Mouse (Mus musculus) megakaryocyte, adult 5-6 weeks (primary cell): ENCODE results near the gene Hcn4. TPM values are rescaled to one million over a fixed set of nuclear protein-coding genes. Genes with fewer than 3 reads are reported as not detected.

Experiments
- ATAC-seq: 2 replicates; pipeline ENCODE4 v1.8.0; 2016; ENCODE audit warnings: mild to moderate bottlenecking, inconsistent platforms; ENCODE audit not compliant: poor library complexity, severe bottlenecking
- total RNA-seq, 2 experiments: library from RNA; stranded (forward) in 1 of 2; stranded (reverse) in 1 of 2; fragments of 153-499, 151-499 nt in 1 of 2; fragments of 221-1000, 200-1000 nt in 1 of 2; gene quantifications; 2 replicates each; pipeline versions ENCODE4 v1.2.3 to v1.2.4; 2015 to 2017

The Hcn4 gene
- total RNA-seq, 2 experiments from 2014 or later, result not detected

DNA sequence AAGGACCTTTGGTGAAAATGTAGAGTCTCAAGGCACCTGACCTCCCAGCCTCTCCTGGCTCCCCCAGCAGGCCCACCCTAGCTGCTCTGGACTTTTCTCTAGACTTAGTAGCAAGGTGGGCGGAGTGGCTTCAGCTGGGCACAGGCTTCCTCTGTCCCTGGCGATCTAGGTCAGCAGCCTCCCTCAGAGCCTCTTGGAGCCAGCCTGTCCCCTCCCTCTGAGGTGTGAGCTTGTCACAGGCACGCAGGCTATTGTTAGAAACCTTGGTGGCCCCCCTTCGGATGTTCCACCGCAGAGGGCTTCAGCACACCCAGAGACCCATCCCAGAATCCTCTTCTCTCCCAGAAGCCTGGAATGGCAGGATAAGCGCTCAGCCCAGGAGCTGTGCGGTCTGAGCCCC, 24.5 kb downstream of the Hcn4 start:
- ATAC-seq, result no peak

DNA sequence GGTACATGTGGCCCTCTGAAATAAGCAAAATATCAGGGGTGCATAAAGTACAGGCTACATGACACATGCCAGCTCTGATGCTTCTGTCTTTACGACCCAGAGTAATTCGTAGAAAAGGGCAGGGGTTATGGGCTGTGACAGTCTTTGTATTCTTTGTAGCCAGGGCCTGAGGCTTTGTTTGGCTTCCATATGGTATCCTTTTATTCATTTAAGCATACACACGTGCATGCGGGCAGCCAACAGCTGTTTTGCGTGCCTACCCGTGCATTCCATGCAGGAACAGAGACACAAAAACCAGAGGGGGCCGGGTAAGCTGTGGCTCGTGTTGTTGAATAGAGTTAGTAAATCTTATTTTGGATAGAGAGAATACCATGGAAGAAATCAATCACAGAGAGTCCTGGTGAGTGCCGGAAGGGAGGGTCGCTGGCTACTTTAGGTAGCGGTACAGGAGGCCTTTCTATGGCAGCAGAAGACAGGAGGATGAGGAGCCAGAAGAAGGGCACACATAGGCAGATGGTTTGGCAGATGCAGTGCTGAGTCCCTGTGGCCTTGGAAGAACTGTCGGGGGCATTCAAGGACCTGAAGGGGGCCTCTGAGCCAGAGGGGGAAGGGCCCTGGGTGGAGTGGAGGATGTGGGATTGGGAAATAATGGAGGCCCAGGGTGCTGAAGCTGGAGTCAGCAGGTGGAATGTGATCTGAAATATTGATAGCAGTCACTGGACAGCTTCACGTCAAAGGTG, 26.5 kb downstream of the Hcn4 start:
- ATAC-seq, result no peak

DNA sequence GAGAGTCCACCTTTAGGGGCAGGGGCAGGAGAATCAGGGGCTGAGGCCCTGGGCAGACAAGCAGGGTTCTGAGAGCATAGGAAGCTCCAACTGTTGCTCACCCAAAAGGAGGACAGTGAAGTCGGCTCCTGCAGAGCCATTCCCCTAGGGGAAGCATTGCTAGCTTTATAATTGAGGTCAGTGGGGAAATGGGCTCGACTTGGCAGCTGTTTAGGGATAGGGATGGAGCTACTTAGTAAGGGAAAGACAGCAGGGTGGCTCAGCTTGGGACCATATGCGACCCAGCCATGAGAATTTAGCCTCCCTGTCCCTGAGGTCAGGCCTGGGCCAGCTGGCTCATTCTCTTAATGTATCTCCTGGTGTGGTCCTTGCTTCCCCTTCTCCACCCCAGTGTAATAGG, 31.7 kb downstream of the Hcn4 start:
- ATAC-seq, result no peak

DNA sequence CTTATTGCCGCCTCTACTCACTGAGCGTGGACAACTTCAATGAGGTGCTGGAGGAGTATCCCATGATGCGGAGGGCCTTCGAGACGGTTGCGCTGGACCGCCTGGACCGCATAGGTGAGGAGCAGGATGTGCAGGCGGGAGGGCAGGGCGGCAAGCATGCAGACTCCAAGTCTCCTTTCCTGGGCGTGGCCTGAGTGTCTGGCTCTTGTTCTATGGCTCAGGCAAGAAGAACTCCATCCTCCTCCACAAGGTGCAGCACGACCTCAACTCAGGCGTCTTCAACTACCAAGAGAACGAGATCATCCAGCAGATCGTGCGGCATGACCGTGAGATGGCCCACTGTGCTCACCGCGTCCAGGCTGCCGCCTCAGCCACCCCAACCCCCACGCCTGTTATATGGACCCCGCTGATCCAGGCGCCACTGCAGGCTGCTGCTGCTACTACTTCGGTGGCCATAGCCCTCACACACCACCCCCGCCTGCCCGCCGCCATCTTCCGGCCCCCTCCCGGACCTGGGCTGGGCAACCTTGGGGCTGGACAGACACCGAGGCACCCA, 35.9 kb downstream of the Hcn4 start:
- ATAC-seq, result no peak

DNA sequence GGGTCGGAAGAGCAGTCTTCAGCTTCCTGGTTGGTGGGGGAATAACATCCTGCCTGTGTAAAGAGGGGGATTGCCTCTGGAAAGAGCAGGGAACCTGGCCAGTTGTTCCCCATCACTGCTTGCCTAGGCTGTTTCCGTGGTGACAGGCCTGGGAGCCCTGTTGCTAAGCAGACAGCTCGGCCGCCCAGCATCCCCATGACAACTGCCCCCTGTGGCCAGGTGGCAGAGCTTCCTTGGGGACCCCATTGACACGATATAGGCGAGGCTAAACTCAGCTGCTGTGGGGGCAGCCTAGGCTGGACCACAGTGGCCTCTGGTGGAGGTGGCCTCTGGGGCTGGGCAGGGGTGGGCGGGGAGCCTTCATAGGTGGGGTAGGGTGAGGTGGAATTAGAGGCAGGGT, 40.6 kb downstream of the Hcn4 start:
- no peak for ATAC-seq

DNA sequence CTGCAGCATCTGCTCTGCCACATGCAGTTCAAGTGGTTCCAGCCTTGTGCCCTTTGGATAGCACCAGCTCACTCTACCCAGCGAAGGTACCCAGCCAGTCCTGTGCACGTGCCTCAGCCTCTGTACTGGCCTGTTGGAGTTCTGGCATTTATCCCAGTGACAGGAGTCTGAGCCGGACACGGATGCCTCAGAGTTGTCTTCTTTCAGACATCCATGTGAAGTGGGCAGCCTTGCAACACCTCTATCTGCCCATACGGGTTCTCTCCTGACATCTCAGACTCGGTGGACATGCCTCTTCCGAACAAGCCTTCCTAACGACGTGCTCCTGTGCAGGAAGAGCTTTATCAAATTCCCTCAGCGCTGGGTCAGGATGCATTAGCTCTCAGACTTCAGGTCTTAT, 47.9 kb downstream of the Hcn4 start:
- no peak for ATAC-seq

DNA sequence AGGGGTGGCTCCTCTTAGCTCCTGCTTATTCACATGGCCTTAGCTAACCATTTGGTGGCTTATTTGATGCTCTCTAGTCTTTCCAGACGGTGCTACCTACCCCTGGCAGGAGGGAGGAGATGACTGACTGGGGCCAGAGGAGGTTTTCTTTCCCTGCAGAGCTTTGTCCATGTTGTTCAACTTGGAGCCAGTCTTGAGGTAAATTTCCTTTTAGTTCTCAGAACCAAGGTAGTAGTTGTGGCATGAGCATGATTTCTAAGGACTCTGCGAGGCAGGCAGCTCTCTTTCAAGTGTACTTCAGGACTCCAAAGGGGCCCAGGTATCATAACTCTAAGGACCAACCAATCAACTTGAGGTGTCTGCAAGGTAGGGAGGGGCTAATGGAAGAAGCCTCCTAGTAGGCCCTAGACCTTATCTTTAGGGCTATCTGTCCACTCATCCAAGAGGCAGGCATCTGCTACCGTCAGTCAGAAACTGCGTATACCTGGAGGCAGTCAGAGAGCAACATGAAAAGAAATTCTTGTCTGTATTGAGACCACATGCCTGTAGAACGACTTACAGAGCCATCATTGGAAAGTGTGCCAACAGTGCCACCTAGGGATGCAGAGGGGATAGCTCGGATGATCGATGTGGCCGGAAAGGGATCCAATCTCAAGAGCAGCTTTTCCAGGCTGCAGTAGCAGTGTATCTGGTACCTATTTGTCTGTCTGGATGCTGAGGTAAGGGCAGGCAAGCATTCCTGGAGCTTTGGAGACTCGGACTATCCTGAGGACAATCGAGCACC, 50.5 kb downstream of the Hcn4 start:
- peak; percentile 62 for ATAC-seq

DNA sequence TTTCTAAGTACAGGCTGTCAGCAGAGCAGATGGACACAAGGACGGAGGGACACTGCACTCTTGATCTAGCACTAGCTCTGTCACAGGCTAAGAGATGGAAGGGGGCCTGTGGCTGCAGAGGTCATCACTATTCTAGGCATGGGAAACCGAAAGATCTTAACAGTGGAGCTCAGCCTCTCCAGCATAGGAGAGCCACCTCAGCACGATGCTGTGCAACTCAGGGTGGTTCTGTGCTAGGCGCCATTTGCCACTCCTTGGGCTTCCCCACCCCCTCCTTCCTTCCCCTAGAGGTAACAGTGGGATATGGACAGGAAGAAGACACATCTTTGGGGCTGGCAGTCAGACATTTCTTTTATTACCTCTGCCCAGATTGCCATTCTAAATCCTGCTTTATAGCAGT, 51.1 kb downstream of the Hcn4 start:
- ATAC-seq, result no peak

DNA sequence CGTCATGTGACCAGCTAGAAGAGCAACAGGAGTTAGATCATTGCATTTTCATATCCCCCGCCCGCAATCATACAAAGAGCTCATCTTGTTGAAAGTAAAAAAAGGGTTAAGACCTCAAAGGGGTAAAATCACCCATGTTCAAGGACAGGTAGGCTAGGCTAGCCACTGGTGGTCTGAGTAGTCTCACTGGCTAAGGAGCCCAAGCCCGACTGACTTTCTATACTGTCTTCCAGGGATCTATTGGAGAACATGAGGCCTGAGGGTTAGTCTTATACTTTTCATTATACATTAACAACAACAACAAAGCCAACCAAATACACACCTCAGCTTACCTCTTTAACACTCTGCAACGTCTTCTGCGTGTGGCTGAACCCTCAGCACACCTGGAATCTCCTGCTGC, 52.2 kb downstream of the Hcn4 start:
- no peak for ATAC-seq

DNA sequence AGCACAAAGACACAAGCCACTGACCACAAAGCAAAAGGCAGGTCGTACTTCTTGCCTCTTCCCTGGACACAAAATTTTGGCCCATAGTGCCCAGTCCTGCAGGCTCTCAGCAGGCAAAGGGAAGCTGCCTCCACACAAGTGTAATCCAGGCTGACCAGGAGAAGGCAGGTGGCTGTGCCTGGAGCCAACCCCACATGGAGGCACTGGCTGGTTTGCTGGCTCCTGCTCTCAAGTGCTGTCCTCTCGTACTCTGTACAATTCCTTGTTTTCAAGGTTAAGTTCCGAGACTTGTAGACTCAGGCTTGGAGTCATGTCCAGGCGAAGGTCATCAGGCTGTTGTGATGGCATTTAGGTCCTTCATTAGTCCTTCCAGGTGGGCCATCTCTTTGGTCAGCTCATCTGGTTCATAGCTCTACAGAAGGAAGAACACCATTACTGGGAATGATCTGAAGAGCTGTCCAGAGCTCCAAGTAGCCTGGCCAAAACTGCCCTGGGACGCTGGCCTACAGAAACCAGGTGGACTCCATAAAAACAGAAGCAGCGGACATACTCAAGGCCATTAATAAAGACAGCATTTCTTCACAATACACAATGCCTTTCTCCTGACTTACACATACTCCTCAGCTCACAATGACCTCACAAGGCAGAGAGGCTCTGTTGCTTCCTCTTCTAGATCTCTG, 53.9 kb downstream of the Hcn4 start:
- ATAC-seq, result no peak

DNA sequence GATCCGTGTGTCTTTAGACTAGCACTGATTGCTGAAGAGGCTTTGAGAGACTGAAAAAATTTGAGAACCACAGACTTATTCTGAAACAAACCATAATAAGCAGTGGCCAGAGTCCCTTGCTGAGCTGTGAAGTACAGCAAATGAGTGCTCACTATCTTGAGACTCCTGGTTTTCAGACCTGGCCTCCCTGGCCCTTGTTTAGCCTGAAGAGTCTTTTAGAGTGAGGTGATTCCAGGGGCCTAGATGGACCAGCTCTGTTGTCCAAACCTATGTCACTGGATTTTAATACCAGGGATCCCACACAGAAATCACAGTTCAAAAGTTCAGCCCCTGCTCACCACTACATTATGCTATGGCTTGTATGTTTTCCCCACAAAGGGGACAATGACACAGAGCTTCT, 56.6 kb downstream of the Hcn4 start:
- no peak for ATAC-seq

DNA sequence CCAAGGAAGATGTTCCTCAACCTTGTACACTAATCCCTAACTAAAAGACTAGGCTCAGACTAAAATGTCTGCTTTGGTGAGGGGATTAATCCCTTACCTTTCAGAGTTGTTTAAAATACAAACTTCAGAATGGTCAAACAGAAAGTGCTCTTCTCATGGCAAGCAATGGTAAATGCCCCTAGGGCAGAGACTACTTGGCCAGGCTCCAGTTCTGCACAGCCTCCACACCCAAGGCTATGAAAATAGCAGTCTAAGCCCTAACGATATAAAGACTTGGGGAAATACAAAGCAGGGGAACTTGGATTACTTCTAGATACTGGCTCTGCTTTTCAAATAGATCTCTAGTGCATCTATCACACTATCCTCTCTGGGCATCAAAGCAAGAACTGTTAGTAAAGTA, 59.5 kb downstream of the Hcn4 start:
- no peak for ATAC-seq

DNA sequence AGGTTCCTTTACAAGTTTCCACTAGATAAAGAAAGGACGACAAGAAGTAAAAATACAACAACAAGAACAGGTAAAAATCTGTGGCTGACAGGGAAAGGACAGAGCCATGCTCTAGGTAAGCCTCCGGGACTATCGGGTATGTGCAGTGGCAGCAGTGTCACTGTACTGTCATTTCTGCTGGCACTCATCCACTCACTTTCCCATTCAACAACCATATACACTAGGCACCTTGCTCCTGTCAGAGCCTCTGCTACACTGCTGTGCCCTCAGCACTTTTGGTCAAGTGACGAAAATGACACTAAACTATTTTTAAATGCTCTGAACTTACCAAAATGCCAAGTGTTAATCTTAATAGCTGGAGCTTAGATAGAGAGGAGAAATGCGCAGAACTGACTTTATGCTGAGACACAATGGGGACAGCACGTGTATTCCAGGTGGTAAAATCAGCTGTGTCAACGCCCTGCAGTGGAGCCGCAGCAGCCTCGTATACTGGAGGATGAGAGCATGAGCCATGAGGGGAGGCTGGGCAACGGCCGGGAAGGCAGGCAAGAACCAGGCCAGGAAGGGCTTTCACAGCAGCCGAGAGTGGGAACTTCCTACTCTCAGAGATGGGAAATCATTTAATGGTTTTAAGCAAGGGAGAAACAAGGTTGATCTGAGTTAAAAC, 66.7 kb downstream of the Hcn4 start:
- ATAC-seq, result no peak

DNA sequence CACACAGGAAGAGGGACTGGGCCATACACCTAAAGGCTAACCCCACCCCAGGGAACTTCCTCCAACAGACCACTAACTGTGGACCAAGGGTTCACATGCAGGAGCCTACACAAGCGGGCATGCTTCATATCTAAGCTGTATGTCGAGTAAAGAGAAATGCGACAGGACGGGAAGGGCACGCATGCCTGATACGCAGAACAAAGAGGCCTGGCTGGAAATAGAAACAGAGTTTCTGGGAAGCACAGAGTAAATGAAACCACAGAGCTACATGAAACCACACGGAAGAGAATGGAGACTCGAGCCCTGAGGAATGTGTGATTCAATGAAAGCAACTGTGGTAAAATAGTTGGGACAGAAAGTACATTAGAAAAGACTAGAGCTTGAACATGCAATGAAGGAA, 67.7 kb downstream of the Hcn4 start:
- no peak for ATAC-seq

DNA sequence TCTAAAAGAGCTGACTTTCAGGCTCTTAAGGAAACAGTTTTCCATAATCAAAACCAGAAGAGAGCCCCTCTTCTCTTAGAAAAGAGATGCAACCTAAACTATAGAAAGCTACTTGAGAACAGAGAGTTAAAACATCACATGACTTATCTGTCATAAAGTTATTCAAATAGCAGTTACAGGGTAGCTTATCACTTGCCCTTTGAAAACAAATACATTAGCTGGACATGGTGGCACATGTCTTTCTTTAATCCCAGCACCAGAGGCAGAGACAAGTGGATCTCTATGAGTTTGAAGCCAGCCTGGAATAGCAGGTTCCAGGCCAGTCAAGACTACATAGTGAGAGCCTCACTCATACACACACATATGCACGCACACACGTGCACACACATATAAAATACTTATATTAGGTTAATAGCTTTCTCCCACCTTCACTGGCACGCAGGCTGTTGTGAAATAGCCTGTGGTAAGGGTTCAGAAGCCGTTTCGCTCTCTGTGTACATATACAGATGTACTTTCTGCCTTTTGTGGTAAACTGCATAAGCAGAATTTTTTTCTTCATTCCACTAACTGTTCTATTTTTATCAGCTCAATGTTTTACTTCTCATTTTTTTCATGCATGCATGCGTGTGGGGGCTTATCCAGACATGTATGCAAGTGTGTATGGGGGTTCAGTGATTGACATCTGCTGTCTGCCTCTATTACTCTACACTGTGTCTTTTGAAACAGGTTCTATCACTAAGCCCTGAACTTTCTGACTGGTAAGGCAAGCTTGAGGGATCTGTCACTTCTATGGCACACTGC, 68.8 kb downstream of the Hcn4 start:
- ATAC-seq, result peak; percentile 72

DNA sequence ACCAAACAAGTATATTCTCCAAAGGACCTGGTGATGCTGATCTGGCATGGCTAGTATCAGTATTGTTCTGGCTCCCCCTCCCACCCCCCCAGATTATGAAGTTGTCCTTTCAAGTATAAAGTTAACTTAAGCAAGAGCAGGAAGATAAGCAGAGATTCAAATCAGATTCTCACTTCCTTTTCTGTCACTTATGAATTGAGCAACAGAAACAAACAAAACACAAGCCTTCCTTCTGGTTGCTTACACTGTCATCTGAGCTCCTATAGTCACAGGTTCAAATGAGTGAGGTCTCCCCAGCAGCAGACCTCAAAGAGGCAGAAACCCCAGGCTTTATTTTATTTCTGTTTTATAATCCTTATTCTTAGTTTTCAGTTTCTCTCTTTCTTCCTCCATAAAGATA, 76.4 kb downstream of the Hcn4 start:
- peak; percentile 63 for ATAC-seq

DNA sequence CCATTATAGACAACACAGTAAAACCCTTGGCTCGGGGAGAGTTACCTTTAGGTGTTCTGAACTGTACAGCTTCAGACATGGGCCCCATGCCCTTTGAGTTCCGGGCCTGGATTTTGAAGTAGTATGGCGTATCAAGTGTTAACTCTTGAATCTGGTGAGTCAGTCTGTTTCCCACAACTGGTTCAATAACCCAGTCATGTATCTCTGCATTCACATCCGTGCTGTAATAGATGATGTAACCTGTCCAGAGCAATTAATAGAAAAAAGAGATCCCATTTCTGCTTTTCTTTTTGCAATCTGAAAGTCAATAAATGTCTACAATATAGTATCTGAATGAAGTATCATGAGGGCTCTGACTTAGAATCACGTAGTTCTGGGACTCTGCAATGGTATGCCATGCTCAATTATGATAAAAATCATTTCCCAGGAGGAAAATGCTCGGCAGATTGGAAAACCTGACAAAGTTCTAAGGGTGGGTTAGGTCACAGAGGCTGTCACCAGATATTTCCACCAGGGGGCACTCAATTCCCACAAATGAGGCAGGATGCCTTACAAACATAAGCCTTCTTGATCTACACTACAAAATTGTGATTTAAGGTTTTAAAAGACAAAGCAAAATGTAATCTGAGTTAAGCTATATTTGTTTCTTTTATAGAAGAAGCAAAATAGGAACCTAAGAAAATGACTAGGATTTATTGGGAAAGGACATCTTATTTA, 79.8 kb downstream of the Hcn4 start:
- peak; percentile 77 for ATAC-seq
